Mouse (Mus musculus) B cell, adult 2 months (primary cell): ENCODE measurements around the gene Klhl5.

ENCODE experiments used
- DNase-seq, 2 experiments: peaks; one replicate each; pipeline ENCODE4 v3.0.0; 2022

Gene Klhl5

GRCm38 (mm10) chr5:65204726-65205125 is 97.4 kb downstream of the Klhl5 start:
- no peak for DNase-seq

GRCm38 (mm10) chr5:65213321-65213720 is 106.0 kb downstream of the Klhl5 start:
- peak; percentile 59 to 61 for DNase-seq
